Mouse (Mus musculus) limb, embryonic 14.5 days (tissue): Measurements from ENCODE around the gene Hnf4a. TPM values are rescaled to one million over a fixed set of nuclear protein-coding genes. Genes with fewer than 3 reads are reported as not detected.
"Not testable (repeated sequence)": the region's sequence is repeated elsewhere in the genome, so short reads cannot be mapped to it uniquely, and the experiment has no call there.

Experiments
- ATAC-seq: fragments of 200-750 bp; cut with Nextera tagmentation; 2 replicates; pipeline ENCODE4 v1.8.0; 2017; ENCODE audit warnings: low read depth, moderate number of reproducible peaks, moderate TSS enrichment; ENCODE audit not compliant: low FRiP score
- DNase-seq: peaks from one replicate; pipeline ENCODE4 v3.0.0-alpha.2; 2015; ENCODE audit warnings: low spot score
- H3K27ac ChIP-seq: fragments of 300-500 bp; sonication (generic); replicated peaks from 2 replicates; pipeline ENCODE4 v1.5.1; 2014; ENCODE audit warnings: low read depth, mild to moderate bottlenecking, low read length, moderate library complexity, mixed read lengths
- H3K27me3 ChIP-seq: fragments of 300-500 bp; sonication (generic); 2 replicates; pipeline ENCODE4 v1.6.1; 2014; ENCODE audit warnings: low read length, mixed read lengths; ENCODE audit not compliant: control insufficient read depth, insufficient read depth
- H3K36me3 ChIP-seq: fragments of 300-500 bp; sonication (generic); 2 replicates; pipeline ENCODE4 v1.6.1; 2014; ENCODE audit warnings: mild to moderate bottlenecking, low read length, moderate library complexity, mixed read lengths; ENCODE audit not compliant: control insufficient read depth, insufficient read depth
- H3K4me1 ChIP-seq: fragments of 300-500 bp; sonication (generic); 2 replicates; pipeline ENCODE4 v1.6.1; 2014; ENCODE audit warnings: antibody characterized with exemption, low read length, mixed read lengths; ENCODE audit not compliant: control insufficient read depth, insufficient read depth
- H3K4me2 ChIP-seq: fragments of 300-500 bp; sonication (generic); replicated peaks from 2 replicates; pipeline ENCODE4 v1.6.1; 2014; ENCODE audit warnings: low read depth, mild to moderate bottlenecking, low read length, moderate library complexity; ENCODE audit not compliant: severe bottlenecking
- H3K4me3 ChIP-seq: fragments of 300-500 bp; sonication (generic); replicated peaks from 2 replicates; pipeline ENCODE4 v1.5.1; 2014; ENCODE audit warnings: low read length
- H3K9ac ChIP-seq: fragments of 300-500 bp; sonication (generic); 2 replicates; pipeline ENCODE4 v1.6.1; 2014; ENCODE audit warnings: mild to moderate bottlenecking, low read depth, low read length, moderate library complexity; ENCODE audit not compliant: severe bottlenecking
- H3K9me3 ChIP-seq: fragments of 300-500 bp; sonication (generic); 2 replicates; pipeline ENCODE4 v1.6.1; 2016; ENCODE audit warnings: low read length; ENCODE audit not compliant: control insufficient read depth
- POLR2A ChIP-seq: fragments of 200-500 bp; IDR thresholded peaks from 2 replicates; pipeline ENCODE4 v1.8.0; 2012; ENCODE audit warnings: inconsistent platforms, mild to moderate bottlenecking, moderate library complexity, borderline replicate concordance; ENCODE audit not compliant: insufficient read depth, insufficient read length; ENCODE audit errors: extremely low read depth
- WGBS: fragments of 180-500 bp; shearing (Covaris S2); extraction: QIAGEN DNeasy Blood & Tissue Kit; methylation state at CpG from one replicate; pipeline ENCODE4 v1.1.7; 2014; 5-methylcytosine and 5-hydroxymethylcytosine counted together
- polyA plus RNA-seq, 2 experiments: library from polyadenylated mRNA; depleted of rRNA in 1 of 2; stranded (reverse) in 1 of 2; unstranded in 1 of 2; fragments of >200 nt; fragmentation: Nextera tagmentation in 1 of 2; extraction: Ambion mirVana in 1 of 2; gene quantifications; 2 replicates each; pipeline versions ENCODE4 v1.2.1 to v1.2.3; 2012 to 2014

Gene Hnf4a
- polyA plus RNA-seq, 2 experiments, result 0.20 TPM; not detected in 1

- Histone ChIP-seq H3K9ac (no peak overlapping the region), H3K4me2 (no peak overlapping the region), H3K27me3 (no peaks in the 10 kb centered on the region), H3K4me3 (no peak overlapping the region), H3K9me3 (no peaks in the 10 kb centered on the region), H3K36me3 (peaks cover 93% of the 10 kb centered on the region), H3K27ac (no peak overlapping the region), H3K4me1 (no peaks in the 10 kb centered on the region)
- TF ChIP-seq POLR2A, result no peak
- DNase-seq (no peak), ATAC-seq (no peak)
- 83% methylated on average over 4 of the region's 4 CpGs for WGBS
Observed at GRCm38 (mm10) chr2:163615906-163616651, 109.5 kb downstream of the Hnf4a start.

- Histone ChIP-seq H3K27ac (no peak overlapping the region), H3K4me1 (no peaks in the 10 kb centered on the region), H3K9me3 (no peaks in the 10 kb centered on the region), H3K27me3 (no peaks in the 10 kb centered on the region), H3K9ac (no peak overlapping the region), H3K4me3 (no peak overlapping the region), H3K4me2 (no peak overlapping the region), H3K36me3 (peaks cover 91% of the 10 kb centered on the region)
- 83% methylated on average over 3 of the region's 3 CpGs for WGBS
- no peak for DNase-seq
- ATAC-seq, result no peak
- TF ChIP-seq POLR2A, result no peak
Observed at GRCm38 (mm10) chr2:163616652-163617227, 110.1 kb downstream of the Hnf4a start.

GRCm38 (mm10) chr2:163617232-163617863, 110.7 kb downstream of the Hnf4a start:
- no peak for TF ChIP-seq POLR2A
- Histone ChIP-seq H3K36me3 (peaks cover 95% of the 10 kb centered on the region), H3K4me3 (no peak overlapping the region), H3K9ac (no peak overlapping the region), H3K9me3 (no peaks in the 10 kb centered on the region), H3K27ac (no peak overlapping the region), H3K27me3 (no peaks in the 10 kb centered on the region), H3K4me1 (no peaks in the 10 kb centered on the region), H3K4me2 (no peak overlapping the region)
- ATAC-seq (no peak), DNase-seq (no peak)
- WGBS, result 89% methylated on average over 3 of the region's 3 CpGs

GRCm38 (mm10) chr2:163617874-163618273, 111.3 kb downstream of the Hnf4a start:
- no peak overlapping the region for H3K4me2 ChIP-seq
- no peak overlapping the region for H3K9ac ChIP-seq
- ATAC-seq (no peak), DNase-seq (no peak)
- peaks cover 95% of the 10 kb centered on the region for H3K36me3 ChIP-seq
- no peaks in the 10 kb centered on the region for H3K27me3 ChIP-seq
- 89% methylated on average over 4 of the region's 4 CpGs for WGBS
- no peak overlapping the region for H3K4me3 ChIP-seq
- no peaks in the 10 kb centered on the region for H3K4me1 ChIP-seq
- TF ChIP-seq POLR2A, result no peak
- H3K9me3 ChIP-seq, result no peaks in the 10 kb centered on the region
- no peak overlapping the region for H3K27ac ChIP-seq

- Histone ChIP-seq H3K4me1 (no peaks in the 10 kb centered on the region), H3K9ac (no peak overlapping the region), H3K9me3 (no peaks in the 10 kb centered on the region), H3K36me3 (peaks cover 91% of the 10 kb centered on the region), H3K27me3 (no peaks in the 10 kb centered on the region), H3K4me3 (no peak overlapping the region), H3K27ac (no peak overlapping the region), H3K4me2 (no peak overlapping the region)
- WGBS, result 64% methylated on average over 8 of the region's 8 CpGs
- ATAC-seq, result no peak
- TF ChIP-seq POLR2A, result no peak
- no peak for DNase-seq
Observed at GRCm38 (mm10) chr2:163620451-163620850, 113.8 kb downstream of the Hnf4a start.

GRCm38 (mm10) chr2:163621401-163621800, 114.8 kb downstream of the Hnf4a start:
- ATAC-seq, H3K27ac ChIP-seq, H3K27me3 ChIP-seq, H3K9ac ChIP-seq, H3K4me2 ChIP-seq, H3K4me3 ChIP-seq, H3K4me1 ChIP-seq, H3K9me3 ChIP-seq, DNase-seq: not testable (repeated sequence)
- peaks cover 91% of the 10 kb centered on the region for H3K36me3 ChIP-seq
- WGBS, result 85% methylated on average over 3 of the region's 3 CpGs
